Mouse (Mus musculus) hindbrain, embryonic 15.5 days (tissue): Measurements from ENCODE around the gene Otogl. TPM values are rescaled to one million over a fixed set of nuclear protein-coding genes. Genes with fewer than 3 reads are reported as not detected.

ENCODE experiments used
- ATAC-seq: fragments of 200-750 bp; cut with Nextera tagmentation; 2 replicates; pipeline ENCODE4 v1.8.0; 2017; ENCODE audit warnings: low read depth, moderate number of reproducible peaks, moderate TSS enrichment; ENCODE audit not compliant: low FRiP score
- H3K27ac ChIP-seq: fragments of 300-500 bp; sonication (generic); replicated peaks from 2 replicates; pipeline ENCODE4 v1.5.1; 2015; ENCODE audit warnings: mild to moderate bottlenecking, inconsistent platforms
- H3K27me3 ChIP-seq: fragments of 300-500 bp; sonication (generic); 2 replicates; pipeline ENCODE4 v1.6.1; 2015; ENCODE audit warnings: control low read depth, inconsistent platforms
- H3K36me3 ChIP-seq: fragments of 300-500 bp; sonication (generic); 2 replicates; pipeline ENCODE4 v1.6.1; 2015; ENCODE audit warnings: control low read depth, inconsistent platforms
- H3K4me1 ChIP-seq: fragments of 300-500 bp; sonication (generic); replicated peaks from 2 replicates; pipeline ENCODE4 v1.6.1; 2015; ENCODE audit warnings: control low read depth, inconsistent platforms
- H3K4me2 ChIP-seq: fragments of 300-500 bp; sonication (generic); 2 replicates; pipeline ENCODE4 v1.6.1; 2015; ENCODE audit warnings: moderate library complexity, mild to moderate bottlenecking, inconsistent platforms
- H3K4me3 ChIP-seq: fragments of 300-500 bp; sonication (generic); 2 replicates; pipeline ENCODE4 v1.5.1; 2015; ENCODE audit warnings: mild to moderate bottlenecking, inconsistent platforms
- H3K9ac ChIP-seq: fragments of 300-500 bp; sonication (generic); 2 replicates; pipeline ENCODE4 v1.6.1; 2015; ENCODE audit warnings: inconsistent platforms
- H3K9me3 ChIP-seq: fragments of 300-500 bp; sonication (generic); 2 replicates; pipeline ENCODE4 v1.6.1; 2016; ENCODE audit warnings: control low read depth, inconsistent platforms
- WGBS: fragments of 180-500 bp; shearing (Covaris S2); methylation state at CpG from one replicate; pipeline ENCODE4 v1.1.7; 2015; 5-methylcytosine and 5-hydroxymethylcytosine counted together
- polyA plus RNA-seq: library from polyadenylated mRNA; unstranded; fragments of >200 nt; fragmentation: Nextera tagmentation; extraction: Ambion mirVana; gene quantifications from 2 replicates; pipeline ENCODE4 v1.2.1, GENCODE M21; 2015

The Otogl gene
- polyA plus RNA-seq, 1 experiment from 2014 or later, result 0.04 TPM

DNA sequence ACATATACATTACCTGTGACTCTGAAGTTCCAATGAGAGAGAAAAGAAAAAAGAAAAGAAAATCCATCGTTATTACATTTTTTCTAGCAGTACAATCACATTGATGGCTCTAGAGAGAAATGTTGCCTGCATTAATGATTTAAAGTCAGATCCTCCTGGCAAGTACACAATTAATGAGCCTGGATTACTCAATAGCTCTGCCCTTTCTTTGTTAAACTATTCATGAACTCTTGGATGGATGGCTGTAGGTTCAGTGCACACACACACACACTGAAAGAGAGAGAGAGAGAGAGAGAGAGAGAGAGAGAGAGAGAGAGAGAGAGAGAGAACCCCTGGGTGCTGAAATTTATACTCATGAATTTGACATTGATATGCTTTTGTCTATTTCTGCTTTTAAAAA is 192.1 kb downstream of the Otogl start, which contains the start of gene Ptprq:
TSS of gene Ptprq (minus strand) at position 246 of the 400 bp plus-strand sequence.
- Histone ChIP-seq H3K27me3 (no peaks in the 10 kb centered on the region), H3K36me3 (no peaks in the 10 kb centered on the region), H3K27ac (no peak within 1 kb of the TSS), H3K4me1 (no peaks in the 10 kb centered on the region), H3K4me3 (no peak within 1 kb of the TSS), H3K9me3 (no peaks in the 10 kb centered on the region), H3K9ac (no peak within 1 kb of the TSS), H3K4me2 (no peak within 1 kb of the TSS)
- 29% methylated on average over 1 of the region's 1 CpGs for WGBS
- ATAC-seq, result no peak

Other genes starting within 250 kb of the Otogl start
- gene Ptprq, start 192.1 kb downstream of the Otogl start, polyA plus RNA-seq, result 0.08 and 0.13 TPM in 2 replicates